Mouse (Mus musculus): Measurements from ENCODE around the gene Pgpep1l. TPM values are rescaled to one million over a fixed set of nuclear protein-coding genes. Genes with fewer than 3 reads are reported as not detected.
"Not testable (repeated sequence)": the region's sequence is repeated elsewhere in the genome, so short reads cannot be mapped to it uniquely, and the experiment has no call there.

The Pgpep1l gene
- total RNA-seq (2022), result under 1 TPM in 1 of 4 experiments, not detected in 3; 0.41 TPM

- peak; percentile 45 for DNase-seq (ENCODE audit: low spot score)
Measured at GRCm38 (mm10) chr7:68264028-68264453, at the start of gene Pgpep1l. Pgpep1l (minus strand) TSS chr7:68264233.

DNA sequence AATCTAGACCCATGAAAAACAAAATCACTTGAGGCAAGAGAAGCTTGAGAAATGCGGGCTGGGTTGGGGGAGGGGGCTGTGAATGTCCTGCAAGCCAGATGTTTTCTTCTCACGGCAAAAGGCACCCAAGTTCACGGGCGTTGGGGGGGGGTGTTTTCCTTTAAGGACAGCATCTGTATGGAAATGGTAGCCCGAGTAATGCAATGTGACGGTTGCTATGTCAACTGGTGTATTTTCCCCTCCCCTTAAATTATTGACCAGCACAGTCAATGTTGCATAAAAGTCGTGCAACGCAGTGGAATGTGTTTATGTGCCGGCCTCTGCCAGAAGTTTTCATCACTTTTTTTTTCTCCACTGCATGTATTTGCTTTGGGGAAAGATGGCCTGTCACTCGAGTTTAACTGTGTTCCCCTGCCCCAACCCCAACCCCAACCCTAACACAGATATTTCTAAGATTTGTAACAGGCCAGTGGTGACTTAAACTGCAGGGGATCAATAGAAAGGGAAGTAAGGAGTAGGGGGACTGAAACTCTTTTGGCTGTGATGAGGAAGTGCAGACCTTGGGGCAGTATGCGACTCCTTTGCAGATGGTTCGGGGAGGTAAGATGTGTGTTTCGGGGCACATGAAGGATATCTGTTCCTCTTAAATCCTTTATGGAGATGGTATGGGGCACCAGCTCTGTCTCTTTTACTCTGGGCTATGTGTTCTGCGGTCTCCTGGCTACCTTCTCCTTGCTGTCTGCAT lies 49.2 kb upstream of the Pgpep1l start:
- no peak for DNase-seq (ENCODE audit: low spot score)

GRCm38 (mm10) chr7:68312395-68312794 lies 48.4 kb upstream of the Pgpep1l start:
- no peak for DNase-seq (ENCODE audit: low spot score)

- DNase-seq (ENCODE audit: low spot score), result peak; percentile 33
Measured at GRCm38 (mm10) chr7:68311469-68311868, 47.4 kb upstream of the Pgpep1l start.

DNA sequence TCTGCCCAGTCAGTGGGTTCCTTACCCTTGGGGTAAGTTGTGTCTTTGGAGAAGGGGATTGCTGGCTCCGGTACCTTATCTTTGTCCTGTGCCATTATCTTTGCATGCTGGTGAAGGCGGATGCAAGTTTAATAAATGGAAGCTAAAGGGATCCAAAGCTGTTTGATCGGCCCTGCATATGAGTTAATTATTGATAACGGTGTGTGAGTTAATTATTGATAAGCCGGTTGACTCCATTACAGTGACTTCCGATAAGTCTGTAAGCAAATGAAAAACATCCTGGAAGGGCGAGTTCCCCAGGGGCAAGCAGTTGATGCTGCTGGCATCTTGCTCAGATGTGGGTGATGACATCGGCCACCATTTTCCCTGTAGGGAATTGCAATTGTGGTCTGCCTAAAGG lies 42.7 kb upstream of the Pgpep1l start:
- no peak for DNase-seq (ENCODE audit: low spot score)

- no peak for DNase-seq (ENCODE audit: low spot score)
Measured at GRCm38 (mm10) chr7:68305781-68306575, 41.9 kb upstream of the Pgpep1l start.

GRCm38 (mm10) chr7:68303685-68304084 lies 39.7 kb upstream of the Pgpep1l start:
- DNase-seq (ENCODE audit: low spot score), result no peak

DNA sequence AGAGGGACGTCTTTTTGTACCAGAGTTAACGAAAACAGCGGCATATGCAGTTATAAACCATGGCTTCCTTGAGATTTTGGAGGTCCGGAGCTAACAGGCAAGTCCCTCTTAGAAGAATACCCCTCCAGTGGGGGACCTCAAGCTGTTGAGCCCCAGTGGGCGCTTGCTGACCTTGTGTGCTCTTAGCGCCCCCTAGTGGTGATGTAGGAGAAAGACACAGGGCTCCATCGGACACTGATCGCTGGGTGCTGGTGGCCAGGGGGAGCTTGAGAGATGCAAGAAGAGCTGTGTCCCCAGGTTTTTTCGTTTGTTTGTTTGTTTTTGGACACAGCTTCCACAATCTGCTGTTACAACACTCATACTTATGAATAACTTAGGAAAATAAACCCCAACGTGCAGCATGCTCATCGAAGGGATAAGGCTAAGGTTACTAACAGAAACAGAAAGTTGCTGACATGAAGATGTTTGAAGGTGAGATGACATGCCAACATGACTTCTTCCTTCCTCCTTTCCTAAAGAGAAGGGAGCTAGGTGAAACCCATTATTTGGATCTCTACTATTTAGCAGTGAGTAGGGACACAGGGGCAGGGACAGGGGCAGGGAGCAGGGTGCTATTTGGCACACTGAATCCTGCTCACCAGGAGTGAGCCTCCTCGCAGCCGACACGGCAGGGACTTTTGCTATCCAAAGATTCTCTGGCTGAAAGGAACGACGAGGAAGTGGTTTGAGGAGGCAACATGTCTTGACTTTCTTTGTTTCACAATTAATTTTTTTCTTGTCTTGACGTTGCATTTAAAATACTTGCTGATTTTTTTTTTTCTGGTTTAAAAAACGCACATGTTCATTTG lies 38.8 kb upstream of the Pgpep1l start:
- DNase-seq (ENCODE audit: low spot score), result peak; percentile 69

DNA sequence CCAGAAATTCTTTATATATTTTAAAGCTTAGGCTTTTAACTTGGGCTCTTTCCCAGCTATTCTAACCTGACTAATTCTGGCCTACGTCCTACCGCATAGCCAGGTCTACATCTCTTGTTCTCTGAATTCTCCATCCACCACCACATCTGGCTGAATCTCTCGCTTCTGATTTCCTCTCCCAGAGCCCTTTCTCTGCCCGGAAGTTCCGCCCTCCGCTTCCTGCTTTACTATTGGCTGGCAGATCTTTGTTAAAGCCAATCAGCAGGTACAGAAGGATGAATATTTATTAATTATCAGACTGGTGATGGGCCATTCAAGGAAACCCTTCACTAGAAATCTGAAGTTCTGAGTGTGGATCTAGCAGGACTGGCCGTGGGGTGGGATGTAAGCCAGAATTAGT lies 37.1 kb upstream of the Pgpep1l start:
- no peak for DNase-seq (ENCODE audit: low spot score)

- no peak for DNase-seq (ENCODE audit: low spot score)
Measured at GRCm38 (mm10) chr7:68298381-68299076, 34.5 kb upstream of the Pgpep1l start.

DNA sequence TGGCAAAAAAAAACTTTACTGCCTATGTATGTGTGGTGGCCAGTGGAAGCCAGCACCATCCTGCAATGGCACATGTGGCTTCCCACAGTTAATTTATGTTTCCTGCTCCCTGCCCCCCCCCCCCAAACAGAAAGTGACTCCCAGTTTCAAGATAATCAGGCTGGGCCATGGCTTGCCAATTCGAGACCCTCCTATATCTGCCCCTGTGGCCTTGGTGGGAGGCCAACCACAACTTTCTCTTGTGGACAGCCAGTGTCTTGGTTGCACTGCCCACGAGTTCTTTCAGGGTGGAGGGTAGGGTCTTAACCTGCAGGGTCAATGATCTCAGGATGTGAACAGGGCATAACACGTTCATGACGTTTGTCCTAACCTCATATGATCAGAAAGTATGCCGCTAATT lies 32.5 kb upstream of the Pgpep1l start:
- no peak for DNase-seq (ENCODE audit: low spot score)

DNA sequence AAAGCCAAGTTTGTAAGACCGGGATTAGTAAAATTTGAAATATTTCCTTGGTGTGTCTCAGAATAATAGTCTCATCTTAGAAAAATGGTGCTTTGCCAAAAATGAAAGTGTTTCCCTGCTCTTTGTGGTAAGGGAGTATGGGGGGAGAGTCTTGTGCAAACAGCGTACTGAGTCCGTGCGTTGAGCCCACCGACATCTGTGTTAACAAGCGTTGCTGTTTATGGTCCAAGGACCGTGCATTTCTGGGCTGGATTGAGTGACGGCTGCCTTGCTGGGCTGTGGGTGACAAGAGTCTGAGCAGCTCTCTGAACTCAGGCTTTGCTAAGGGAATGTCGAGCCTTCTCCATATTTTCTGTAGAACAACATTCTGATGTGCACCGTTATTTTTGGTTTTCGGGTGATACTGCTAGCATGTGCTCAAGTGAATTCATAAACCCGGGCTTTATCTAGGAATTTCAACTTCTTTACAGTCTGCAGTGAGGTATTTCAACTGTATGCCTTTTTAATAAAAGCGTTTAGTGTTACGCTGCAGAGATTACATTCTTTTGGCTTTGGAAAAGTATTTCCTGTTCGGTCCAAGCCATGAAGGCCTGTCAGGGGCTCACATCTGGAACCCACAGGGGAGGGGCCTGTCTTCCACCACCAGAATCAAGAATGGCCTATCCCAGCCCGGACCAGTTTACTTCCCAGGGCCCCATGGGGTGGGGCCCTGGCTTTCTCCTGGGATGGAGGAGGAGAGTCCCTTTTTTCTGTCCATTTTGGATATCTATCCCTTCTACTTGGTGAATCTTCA lies 30.2 kb upstream of the Pgpep1l start:
- no peak for DNase-seq (ENCODE audit: low spot score)

DNA sequence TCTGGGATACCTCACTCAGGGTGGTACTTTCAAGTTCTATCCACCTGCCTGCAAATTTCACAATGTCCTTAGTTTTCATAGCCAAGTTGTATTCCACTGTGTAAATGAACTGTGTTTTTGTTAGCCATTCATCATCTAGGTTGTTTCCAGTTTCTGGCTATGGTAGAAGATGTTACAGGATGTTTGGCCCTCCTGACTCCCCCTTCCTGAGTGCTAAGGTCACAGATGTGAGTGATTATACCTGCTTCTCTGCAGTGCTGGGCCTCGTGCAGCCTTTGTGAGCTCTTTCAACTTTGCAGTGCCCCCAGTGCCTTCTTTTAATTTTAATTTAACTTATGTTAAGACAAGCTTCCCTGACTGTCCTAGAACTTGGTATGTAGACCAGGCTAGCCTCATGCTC lies 27.6 kb upstream of the Pgpep1l start:
- no peak for DNase-seq (ENCODE audit: low spot score)

DNA sequence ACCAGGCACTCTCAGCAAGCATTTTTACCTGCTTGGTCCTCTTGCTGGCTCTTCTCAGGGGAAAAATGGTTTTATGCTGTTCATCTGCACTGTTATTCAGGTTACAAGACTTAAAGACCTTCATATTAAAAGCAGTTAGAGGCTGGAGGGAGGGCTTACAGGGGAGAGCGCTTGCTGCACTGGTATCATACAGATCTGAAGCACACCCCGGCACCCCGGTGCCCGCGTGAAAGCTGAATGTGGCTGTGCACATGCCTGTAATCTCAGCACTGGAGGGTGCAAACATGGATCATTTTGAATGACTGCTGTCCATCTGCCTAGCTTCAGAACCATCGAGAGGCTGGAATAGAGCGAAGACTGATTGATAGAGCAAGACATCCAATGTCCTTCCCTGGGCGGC lies 25.0 kb upstream of the Pgpep1l start:
- DNase-seq (ENCODE audit: low spot score), result no peak

GRCm38 (mm10) chr7:68288000-68288399 lies 24.0 kb upstream of the Pgpep1l start:
- not testable (repeated sequence) for DNase-seq (ENCODE audit: low spot score)

GRCm38 (mm10) chr7:68287582-68287981 lies 23.5 kb upstream of the Pgpep1l start:
- no peak for DNase-seq (ENCODE audit: low spot score)

- DNase-seq (ENCODE audit: low spot score), result no peak
Measured at GRCm38 (mm10) chr7:68286526-68287481, 22.8 kb upstream of the Pgpep1l start.

GRCm38 (mm10) chr7:68285851-68286298 lies 21.8 kb upstream of the Pgpep1l start:
- no peak for DNase-seq (ENCODE audit: low spot score)

DNA sequence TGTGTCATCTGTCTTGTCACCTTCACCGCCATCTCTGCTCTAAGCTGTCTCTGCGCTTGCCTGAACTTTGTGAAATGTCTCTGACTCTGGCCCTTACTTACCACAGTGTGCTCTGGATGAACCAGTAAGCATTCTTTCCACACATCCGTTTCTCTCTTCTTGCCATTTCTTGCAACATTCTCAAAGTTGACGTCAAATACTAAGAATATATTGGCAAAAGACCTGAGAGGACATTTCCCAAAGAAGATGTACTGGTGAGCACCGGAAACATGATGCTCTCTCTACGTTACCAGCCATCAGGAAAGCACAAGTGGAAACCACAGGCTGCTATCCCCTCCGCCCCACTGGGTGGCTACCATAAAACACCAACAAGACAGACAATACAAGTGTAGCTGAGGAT lies 19.7 kb upstream of the Pgpep1l start:
- no peak for DNase-seq (ENCODE audit: low spot score)
